Mouse (Mus musculus) forelimb bud, embryonic 11.5 days (tissue): ENCODE results near the gene Stra6.

ENCODE experiments used
- DNase-seq: peaks from one replicate; pipeline ENCODE4 v3.0.0-alpha.2; 2012; ENCODE audit warnings: low read depth, low spot score

Gene Stra6

DNA sequence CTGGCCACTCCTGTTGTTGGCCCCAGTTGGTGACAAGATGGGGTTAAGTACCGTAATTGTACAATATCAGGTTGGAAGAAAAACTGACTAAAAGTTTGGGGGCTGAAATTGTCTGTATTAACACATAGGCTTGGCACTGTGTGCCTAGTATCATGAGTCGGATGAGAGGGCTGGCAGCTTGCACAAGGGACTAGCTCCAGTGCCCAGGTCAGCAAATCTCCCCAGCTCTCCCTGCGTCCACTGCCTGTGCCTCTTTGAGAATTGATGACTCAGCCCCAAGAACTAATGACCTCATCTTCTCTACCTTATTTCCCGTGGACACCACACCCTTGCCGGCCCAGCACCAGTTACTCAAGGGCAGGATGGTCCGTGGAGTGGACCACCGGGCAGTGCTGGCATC lies 13.7 kb upstream of the Stra6 start:
- DNase-seq, result no peak

DNA sequence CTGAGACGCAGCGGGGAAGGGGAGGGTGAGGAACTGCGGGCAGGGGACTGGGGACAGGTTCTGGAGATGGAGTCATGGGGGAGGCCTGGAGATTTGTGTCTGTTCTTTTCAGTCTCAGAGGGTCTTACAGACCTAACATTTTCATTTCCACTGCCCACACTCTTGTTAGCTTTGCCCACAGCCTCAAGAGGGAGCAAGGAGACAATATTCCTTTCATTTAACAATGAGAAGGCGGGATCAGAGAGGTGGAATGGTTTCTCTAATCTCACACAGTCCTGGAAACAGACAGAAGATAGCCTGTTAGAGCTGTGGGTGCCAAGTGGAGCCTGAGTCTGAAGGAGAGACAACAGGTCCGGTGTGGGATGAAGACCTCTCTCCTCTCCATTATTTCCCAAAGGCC lies 11.7 kb upstream of the Stra6 start:
- no peak for DNase-seq

DNA sequence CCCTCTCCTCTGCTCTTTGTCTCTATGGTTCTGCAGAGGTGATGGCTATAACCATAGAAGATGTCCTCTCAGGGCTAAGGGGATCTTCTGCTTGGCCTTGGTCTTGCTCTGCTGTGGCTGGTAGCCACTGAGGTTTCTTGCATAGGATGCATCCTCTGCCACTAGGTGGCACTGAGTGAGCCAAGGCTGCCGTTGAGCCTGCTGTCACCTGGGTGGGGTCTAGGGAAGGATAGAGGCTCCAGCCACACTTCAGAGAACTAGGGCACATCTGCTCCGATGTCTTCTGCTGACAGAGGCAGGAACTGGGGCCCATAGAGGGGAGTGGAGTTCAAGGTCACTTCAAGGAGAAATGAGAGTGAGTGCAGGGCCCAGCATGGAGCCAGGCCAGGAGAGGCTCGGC lies 10.5 kb upstream of the Stra6 start:
- peak; percentile 68 for DNase-seq

DNA sequence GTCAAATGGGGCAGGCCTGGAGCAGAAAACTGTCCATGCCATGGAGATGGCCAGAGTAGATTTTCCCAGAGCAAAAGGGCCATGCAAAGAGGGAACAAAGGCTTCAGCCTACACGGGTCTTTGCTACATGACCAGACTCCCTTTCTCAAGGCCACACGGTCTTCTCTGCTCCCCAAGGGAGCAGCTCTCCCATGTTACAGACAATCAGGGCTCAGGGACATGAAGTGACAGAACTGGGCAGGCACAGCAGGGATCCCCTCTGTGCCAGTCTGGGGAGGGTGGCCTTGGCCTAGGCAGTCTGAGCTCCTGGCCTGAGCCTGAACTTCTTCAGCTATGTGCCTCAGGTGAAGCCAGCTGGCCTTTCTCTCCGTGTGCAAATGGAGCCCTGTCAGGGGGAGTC lies 10.0 kb upstream of the Stra6 start:
- DNase-seq, result no peak

DNA sequence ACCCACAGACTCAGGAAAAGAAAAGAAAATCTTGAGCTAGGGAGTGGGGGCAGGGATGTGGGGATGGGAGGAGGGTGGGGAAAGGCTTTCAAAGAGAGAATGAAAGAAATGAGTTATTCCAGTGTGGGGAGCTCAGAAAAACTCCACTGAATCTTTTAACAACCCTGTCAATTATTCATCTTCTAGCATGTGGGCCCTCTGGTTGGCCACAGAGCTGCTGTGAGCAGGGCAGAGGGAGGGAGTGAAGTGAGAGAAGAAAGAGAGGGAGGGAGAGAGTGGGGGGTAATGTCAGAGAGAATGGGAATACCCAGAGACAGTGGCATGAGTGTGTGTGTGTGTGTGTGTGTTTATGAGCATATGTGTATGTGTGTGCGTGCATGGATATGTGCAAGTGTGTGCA lies 9.6 kb upstream of the Stra6 start:
- DNase-seq, result no peak

DNA sequence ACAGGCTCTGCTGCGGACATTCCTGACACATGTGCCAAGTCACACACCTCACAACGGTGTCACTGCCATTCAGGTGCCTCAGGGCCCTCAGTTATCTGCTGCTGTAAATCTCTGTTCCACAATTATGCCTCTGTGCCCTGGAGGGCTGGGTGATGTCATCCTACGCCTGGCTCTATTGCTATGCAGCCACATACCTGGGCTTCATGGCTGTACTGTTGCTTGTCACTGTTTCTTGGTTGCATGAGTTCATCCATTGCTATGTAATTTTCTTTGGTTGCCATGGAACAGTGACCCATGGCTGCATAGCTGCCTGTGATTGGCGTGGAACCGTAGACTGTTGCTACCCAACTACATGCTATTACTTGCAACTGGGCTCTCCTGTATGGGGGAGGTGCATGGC lies 7.9 kb upstream of the Stra6 start:
- DNase-seq, result no peak

DNA sequence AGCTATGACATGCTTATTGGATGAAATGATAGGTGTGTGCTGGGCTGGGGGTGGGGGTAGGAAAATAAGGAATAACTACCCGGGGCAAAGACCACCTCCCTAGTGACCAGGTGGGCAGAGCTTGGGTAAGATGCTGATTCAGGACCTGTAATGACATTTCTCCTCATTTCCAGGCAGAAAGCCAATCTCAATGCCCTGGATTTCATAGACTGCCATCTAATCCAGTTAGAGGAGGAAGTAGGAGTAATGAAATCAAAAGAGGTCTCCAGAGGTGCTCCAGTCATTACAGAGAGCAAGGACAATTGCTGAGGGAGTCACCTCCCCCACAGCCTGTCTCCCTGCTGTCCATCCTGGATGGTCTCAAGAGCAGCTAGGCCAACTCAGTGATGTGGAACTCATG lies 3.7 kb upstream of the Stra6 start:
- no peak for DNase-seq

DNA sequence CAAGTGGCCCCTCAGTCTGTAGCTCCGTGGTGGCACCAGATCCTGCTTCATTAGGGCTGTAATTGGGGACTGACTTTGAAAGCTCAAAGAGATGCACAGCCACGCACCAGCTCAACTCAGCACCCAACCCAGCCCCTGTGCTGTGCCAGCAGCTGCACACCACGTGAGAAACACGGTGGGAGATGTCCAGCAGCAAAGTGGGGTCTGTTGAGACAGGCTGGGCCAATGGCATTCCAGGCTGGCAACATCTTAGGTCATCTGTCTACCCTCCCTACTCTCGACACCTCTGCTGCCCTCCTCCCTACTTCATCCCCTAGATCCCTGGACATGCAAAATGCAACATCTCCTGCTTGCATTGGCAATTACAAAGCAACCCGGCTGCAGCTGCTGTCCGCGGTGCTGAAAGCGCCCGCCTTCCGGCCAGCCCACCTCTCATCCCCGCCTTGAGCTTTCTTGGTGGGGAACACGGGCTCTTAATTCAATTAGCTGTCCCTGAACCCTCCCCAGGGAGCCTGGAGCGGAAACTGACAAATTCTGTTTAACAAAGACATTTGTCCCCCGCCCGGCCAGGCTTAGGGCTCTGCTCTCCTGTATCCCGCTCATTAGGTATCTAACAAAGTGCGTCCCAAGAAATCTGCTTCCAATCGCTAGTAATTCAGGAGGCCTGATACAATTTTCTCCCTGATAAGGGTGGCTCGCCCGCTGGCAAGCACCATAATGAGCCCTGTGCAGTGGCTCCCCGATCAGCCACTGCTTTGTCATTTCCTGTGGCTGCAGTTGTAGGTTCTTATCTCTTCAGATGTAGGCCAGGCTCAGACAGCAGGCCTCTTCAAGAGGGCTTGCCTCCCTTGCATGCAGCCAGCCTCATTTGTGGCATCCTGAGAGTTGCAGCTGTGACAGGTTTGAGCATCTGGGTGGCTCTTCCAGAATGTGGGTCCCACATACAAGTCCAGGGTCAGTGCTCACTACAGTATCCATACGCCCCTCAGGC lies 2.6 kb upstream of the Stra6 start:
- DNase-seq, result peak; percentile 83

DNA sequence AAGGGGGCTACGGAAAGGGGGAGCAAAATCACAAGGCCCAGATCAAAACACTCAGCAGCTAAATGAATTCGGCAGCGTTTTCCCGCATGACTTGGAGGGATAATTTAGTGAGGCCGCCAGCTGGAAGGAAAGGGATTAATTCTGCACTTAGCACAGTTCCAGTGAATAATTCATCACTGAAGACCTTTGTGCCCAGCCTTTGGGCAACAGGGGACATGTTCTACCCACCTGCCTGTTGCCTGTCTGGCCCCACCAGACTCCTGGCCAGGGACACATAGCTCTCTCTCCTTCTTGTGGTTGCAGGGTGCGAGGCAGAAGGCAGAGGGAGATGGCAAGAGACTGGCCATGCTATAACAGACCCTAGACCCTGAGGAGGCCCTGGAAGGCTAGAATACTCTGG lies 1.9 kb downstream of the Stra6 start:
- DNase-seq, result no peak

DNA sequence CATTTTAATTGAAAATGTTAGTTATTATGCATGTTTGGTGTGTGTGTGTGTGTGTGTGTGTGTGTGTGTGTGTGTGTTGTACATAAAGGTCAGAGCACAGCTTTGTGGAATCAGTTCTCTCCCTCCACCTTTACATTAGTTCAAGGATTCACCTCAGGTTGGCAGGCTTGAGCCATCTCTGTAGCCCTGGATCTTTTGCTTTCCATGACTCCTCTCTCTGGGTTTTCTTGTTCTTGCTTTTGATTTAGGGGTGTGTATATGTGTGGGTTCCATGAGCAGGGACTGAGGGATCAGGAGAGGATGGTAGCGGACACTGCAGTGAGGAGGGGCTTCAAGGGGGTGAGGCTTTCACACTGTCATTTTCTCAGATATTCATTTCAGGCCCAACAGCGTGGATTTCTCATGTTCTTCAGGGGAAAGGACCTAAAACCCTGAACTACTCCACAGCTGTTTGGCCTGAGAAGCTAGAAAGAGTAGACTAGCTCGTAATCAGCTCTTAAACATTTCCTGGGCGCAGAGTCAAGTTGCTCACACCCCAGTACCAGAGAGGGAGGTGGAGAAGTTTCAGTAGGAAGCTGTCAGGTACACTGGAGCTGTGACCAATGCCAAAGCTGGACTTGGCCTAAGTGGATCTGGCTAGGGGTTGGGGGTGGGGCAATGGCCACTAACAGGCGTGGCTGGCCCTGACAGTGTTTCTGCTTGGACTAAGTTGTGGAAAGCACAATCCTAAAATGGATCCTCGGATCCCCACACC lies 2.6 kb downstream of the Stra6 start:
- DNase-seq, result no peak

DNA sequence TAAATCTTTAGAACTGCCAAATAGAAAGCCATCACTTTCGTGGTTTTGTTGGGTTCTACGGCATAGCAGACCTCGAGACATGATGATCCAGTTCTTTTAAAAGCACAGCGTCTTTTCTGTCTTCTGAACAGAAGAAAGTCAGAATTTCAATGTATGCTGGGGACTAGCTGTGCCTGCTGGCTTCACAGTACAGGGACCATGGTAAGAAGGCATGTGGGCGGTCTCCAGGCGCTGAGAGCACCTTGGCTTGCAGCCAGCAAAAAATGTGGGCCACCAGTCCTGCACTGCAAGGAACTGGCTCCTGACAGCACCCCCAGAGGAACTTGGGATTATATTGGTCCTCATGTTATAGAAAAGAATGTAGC lies 3.1 kb downstream of the Stra6 start:
- no peak for DNase-seq

DNA sequence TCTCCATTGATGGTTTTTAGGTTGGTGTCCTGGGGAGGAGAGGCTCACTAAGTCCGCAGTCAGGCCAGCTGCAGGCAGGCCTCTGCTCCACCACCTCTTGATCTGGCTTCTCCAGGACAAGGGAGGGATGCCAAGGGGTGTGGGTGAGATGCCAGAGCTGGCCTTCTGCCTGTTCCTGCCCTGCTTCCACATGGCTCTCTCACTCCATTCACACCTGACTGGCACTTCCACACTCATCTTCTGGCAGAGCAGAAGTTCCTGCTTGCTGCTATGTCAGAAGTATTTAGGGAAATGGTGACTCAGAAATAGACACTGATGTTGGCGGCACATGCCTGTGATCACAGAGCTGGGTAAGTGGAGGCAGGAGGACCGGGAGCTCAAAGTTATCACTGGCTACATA lies 4.0 kb downstream of the Stra6 start:
- no peak for DNase-seq

DNA sequence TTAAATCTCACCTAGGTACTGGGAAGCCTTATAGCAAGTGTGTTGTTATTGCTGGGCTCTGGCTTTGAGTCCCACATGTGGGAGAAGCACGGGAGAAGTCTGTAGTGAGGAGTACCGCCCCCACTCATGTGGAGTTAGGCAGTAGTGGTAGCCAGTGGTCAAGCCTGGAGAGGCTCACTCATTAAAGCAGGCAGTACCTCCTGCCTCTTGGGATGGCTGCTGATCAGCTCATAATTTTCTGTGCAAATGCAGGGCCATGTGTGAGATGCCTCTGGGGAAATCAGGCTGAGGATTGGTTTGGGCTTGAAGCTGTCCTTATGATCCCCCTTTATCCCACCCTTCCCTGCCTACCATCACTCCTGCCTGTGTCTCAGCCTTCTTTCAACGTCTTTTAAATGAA lies 11.0 kb downstream of the Stra6 start:
- DNase-seq, result no peak

DNA sequence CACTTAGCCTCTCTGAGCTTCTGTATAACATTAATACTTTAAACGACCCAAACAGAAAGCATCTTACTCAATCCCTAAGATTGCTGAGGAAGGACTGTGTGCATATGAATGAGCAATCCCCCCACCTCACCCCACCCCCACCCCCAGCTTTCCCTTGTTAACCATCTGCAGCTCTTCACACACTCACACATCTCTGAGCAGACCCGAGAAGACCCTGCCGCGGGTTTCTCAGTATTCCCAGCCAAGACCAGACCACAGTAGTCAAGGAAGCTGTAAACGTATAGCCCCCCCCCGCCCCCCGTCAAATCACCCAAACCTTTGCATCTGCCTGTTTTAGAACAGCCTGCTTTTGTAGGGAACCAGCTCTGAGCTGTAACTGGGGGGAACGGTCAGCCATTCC lies 21.0 kb downstream of the Stra6 start:
- DNase-seq, result no peak

DNA sequence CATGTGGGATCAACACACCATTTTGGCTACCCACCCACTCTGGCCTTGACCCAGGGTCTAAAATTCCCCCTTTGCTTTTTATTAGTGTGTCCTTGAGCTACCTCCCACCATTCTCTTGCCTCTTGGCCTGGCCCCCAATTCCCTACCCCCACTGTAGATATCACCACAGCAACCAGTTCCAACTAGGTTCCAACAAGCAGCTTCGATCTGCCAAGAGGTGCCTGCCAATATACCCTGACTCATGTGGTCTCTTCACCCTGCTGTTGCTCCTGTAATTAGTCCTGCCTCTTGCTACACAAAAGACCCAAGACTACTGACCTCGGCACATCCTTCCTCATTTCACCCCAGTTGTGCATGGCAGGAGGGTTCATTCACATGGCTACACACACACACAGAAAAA lies 21.5 kb downstream of the Stra6 start:
- DNase-seq, result no peak

DNA sequence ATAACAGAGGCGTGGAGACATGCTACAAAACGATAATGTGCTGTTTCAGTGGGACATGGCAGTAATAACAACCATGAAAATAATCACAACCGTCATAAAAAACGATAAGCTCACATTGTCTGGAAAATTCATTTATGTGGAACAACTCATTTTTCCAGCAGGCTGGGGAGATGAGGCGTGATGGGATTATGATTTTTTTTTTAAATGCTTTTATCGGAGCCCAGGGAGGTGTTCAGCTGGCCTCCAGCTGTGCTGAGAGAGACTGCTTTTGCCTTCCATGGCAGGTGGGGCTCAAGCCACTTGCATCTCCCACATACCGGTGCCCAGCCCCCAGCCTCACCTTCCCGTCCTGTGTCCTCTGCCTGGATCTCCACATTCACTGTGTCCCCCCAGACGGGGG lies 22.6 kb downstream of the Stra6 start:
- peak; percentile 35 for DNase-seq

DNA sequence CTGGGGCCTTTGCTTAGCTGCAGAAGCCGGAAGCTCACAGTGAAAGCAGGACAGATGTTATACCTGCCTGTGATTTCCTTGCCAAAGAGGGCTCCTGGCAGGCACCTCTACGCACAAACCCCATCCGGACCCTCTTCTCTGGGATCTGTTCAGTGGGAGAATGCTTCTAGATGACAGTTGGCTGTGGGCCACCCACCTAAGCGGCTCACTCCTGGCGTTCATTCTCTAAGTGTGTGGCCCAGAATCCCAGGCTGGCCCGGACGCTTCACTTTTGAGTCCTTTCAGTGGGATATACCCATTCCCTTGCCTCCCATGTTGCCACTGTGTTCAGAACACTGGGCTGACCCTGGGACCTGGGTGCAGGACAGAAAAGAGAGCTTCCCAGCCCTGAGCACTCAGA lies 23.3 kb downstream of the Stra6 start:
- no peak for DNase-seq

DNA sequence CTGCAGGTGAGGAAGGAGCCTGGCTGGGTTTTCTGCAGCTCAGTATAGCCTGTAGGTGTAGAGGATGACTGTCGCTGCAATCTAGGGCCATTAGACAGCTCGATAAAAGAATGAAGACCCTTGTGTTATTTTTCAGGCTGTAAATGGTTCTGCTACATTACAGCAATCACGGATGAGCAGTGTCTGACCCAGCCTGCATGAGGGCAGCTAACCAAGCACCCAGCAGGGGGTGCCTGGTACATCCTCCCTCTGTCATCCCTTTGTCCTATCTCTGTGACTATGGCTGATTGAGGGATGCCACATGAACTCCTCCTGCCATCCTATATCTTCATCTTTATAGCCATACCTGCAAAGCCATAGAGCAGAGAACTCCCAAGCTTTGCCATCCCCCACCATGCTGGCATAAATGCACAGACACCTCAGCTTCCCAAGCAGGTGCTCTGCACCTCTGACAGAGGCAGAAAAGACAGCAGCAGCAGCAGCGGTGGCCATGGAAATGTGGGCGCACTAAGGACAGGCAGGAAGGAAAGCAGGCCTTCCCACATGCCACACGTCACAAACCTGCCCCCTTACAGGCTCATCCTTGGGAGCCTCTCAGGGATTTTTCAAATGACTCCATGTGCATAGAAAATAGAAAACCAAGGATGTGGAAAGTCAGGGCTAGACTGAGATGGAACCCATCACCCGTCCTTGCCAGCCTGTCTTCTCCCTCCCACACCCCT lies 23.9 kb downstream of the Stra6 start:
- DNase-seq, result no peak

DNA sequence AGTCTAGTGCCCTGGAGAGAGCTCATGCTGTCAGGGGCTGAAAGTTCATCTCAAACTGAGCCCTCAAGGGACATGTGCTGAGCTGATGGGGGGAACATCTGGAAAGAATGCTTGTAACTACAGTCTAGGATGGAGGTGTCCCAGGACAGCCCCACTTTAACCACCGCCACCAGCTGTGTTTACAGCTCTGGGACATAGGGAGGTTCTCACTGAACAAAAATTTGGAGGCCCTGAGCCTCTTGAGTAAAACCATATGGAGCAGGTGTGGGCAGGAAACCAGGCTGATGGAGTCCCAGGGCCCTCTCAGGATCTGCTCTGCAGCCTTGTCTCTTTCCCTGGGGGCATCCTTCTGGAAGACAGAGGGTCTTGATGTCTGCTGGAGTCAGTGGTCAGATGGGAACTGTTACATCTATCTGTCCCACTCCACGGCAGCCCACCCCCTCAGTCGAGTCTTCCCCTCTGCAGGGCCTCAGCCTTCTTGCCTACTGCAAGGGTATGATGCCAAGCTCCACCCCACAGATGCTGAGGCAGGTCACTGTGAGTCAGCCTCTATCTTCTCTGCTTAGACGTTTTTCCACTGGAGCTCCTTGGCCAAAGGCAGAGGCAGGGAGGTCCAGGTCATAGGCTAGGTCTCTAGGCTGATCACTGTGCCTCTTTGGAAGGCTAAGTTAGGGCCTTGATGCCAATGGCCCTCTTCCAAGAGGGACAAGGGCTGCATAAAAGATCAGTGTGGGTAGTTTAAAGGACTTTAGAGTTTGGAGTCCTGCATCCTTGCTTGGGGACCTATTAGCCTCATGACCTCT lies 28.2 kb downstream of the Stra6 start:
- peak; percentile 77 for DNase-seq

DNA sequence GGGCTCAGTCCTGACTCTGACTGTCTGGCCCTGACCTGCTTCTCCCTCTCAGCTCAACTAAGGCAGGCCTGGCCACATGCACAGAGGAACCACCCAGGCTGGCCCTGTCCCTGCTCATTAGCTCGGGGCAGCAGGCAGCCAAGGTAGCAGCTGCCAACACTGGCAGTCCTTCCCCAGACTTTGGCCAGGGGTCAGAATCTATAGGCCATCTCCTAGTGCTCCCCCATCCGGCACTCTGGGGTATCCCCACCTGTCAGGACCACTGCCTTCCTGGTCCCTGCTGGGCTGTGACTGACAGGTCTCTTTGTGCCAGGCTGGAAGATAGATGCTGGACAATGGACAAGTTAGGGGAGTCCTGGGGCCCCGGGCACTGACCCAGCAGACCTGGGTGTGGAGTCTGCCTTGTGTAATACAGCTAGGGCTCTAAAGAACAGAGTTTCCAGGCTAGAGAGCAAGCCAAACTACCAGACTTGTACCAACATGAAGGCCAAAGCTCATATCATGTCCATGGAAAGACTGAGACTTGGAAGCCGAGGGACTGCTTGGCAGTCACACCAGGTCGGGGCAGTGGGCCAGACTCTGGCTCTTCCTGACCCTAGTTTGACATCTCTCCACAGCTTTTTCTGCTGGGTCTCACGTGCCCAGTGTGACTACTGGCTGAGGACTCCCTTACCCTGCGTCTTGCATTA lies 29.1 kb downstream of the Stra6 start:
- DNase-seq, result no peak

DNA sequence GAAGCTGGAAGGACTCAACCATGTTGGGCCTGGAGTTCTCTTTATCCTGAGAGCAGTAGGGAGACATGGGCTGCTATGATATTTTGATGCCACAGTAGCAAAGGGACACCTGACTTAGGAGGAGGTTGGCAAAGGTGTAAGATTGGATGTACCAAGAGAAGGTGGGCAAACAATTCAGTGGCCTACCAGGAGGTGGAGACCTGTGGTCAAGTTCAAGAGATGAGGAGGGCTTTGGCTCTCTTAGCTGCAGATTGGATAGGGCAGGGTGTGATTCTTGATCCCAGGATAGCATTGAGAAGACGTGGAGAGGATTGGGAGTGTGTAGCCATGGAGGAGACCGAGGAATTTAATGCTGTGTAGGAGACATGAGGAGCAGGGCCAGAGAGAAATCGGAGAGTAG lies 30.2 kb downstream of the Stra6 start:
- DNase-seq, result no peak
